Mouse (Mus musculus): ENCODE data around the gene Trappc2. TPM values are rescaled to one million over a fixed set of nuclear protein-coding genes. Genes with fewer than 3 reads are reported as not detected.

Trappc2 gene
- 5.6 TPM for polyA plus RNA-seq (2015; fragmentation: Illumina TruSeq; extraction: RNeasy Lipid Tissue Mini Kit (QIAGEN cat#74804); ENCODE audit: insufficient read depth, low read depth, low replicate concordance)

DNA sequence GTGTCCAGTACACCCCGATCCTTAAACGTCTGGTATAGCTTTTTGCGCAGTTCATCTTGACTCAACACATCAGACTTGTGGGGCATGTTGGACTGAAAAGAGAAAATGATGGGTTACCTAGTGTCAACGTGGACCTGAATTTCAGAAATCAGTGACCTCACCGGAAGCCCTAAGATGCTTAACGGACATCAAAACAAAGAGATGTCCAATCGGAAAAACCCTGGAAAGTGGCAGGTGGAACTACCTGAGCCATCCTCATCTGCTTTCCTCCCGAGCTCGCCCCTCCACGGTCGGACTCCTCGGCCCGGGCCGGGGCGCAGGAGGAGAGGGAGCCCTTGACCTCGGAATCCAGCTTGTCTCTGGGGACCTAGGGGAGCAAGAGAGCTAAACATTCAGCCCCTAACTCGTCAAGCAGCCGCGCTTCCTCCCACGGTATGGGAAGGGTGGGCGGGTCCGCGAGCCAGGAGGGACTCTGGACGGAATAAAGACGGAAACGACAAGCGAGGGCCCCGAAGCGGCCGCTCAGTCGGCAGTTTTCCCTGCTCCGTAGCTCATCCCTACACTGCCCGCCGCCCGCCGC is at the start of gene Trappc2:
Trappc2 (plus strand) TSS at position 539 of the 580 bp plus-strand sequence.

DNA sequence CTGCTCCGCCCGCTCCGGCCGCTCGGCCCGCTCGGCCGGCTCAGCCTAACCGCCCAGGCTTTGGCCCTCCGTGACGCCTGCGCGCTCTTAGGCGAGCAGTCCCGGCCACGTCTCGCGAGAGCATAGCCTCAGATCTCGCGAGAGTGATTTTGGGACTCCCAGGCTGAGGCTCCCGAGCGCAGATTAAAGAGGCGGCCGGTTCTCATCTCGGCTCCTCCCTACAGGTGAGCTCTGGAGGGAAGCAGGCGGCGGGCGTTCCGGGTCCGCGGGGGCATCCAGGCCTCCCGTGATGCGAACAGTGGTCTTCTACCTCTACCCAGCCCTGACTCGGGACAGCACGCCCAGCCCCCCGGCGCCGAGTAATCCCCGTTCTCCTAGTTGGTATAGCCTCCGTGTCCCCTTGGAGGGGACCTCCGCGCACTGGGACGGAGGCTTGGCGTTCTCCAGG is 266 bp downstream of the Trappc2 start, which contains the start of gene Ofd1:
Ofd1 (minus strand) TSS at position 89 of the 448 bp plus-strand sequence.

DNA sequence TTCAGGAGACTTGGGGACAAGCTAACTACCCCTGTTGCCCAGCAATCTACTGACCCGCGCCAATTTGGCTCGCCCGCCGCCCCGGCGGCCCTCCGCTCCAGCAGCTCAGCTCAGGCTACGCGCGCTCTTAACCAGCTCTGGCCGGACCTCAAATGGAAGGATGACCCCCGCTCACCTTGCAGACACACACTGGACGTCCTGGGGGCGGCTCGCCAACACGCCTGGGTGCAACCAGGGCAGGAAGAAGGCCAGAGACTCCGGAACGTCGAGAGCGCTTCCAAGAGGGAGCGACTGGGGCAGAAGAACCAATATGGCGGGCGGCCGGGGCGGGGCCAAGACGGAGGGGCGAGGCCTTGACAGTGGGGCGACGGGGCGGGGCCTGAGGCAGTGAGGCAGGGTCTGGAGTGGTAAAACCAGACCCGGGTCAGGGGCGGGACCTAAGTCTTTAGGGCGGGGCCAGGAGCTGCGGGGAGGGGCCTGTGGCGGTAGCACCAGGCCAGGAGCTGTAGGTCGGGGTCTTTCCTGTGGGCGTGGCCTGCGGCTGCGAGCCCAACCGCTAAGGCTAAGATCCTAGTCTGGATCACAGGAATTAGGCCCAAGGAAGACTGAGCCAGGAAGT is 39.1 kb downstream of the Trappc2 start, which contains the start of gene Rab9:
Rab9 (minus strand) TSS at position 503 of the 619 bp plus-strand sequence.

Other genes with a start within 250 kb of the Trappc2 start
- 5.3 TPM for gene Gpm6b, start 201.7 kb upstream of the Trappc2 start, polyA plus RNA-seq (2015; fragmentation: Illumina TruSeq; extraction: RNeasy Lipid Tissue Mini Kit (QIAGEN cat#74804); ENCODE audit: insufficient read depth, low read depth, low replicate concordance)
- 1.8 TPM for gene Ofd1, start 130 bp downstream of the Trappc2 start, polyA plus RNA-seq (2015; fragmentation: Illumina TruSeq; extraction: RNeasy Lipid Tissue Mini Kit (QIAGEN cat#74804); ENCODE audit: insufficient read depth, low read depth, low replicate concordance)
- 4.5 TPM for gene Rab9, start 39.3 kb downstream of the Trappc2 start, polyA plus RNA-seq (2015; fragmentation: Illumina TruSeq; extraction: RNeasy Lipid Tissue Mini Kit (QIAGEN cat#74804); ENCODE audit: insufficient read depth, low read depth, low replicate concordance)
- gene Tceanc, start 78.0 kb downstream of the Trappc2 start, polyA plus RNA-seq (2015; fragmentation: Illumina TruSeq; extraction: RNeasy Lipid Tissue Mini Kit (QIAGEN cat#74804); ENCODE audit: insufficient read depth, low read depth, low replicate concordance) = 1.1 TPM
- 0.59 TPM for gene Egfl6, start 145.1 kb downstream of the Trappc2 start, polyA plus RNA-seq (2015; fragmentation: Illumina TruSeq; extraction: RNeasy Lipid Tissue Mini Kit (QIAGEN cat#74804); ENCODE audit: insufficient read depth, low read depth, low replicate concordance)

All from pancreas, adult 10 weeks (tissue).